Mouse (Mus musculus): Measurements from ENCODE around the gene Phf7.

Gene Phf7

GRCm38 (mm10) chr14:31232404-31233069, 18.6 kb downstream of the Phf7 start:
- no peak for DNase-seq (ENCODE audit: low spot score)

GRCm38 (mm10) chr14:31230442-31230841, 20.7 kb downstream of the Phf7 start:
- DNase-seq (ENCODE audit: low spot score), result no peak

GRCm38 (mm10) chr14:31228234-31228633, 22.9 kb downstream of the Phf7 start:
- DNase-seq (ENCODE audit: low spot score), result no peak

GRCm38 (mm10) chr14:31226978-31227377, 24.1 kb downstream of the Phf7 start:
- DNase-seq (ENCODE audit: low spot score), result peak; percentile 85

GRCm38 (mm10) chr14:31217666-31218065, 33.5 kb downstream of the Phf7 start, which contains the start of gene Sema3g:
Gene Sema3g (plus strand): TSS chr14:31217860.
- DNase-seq (ENCODE audit: low spot score), result peak; percentile 61

GRCm38 (mm10) chr14:31216846-31217245, 34.3 kb downstream of the Phf7 start, which contains the start of gene Nisch:
Gene Nisch (minus strand): TSS chr14:31216946.
- DNase-seq (ENCODE audit: low spot score), result no peak

GRCm38 (mm10) chr14:31215157-31216002, 35.7 kb downstream of the Phf7 start:
- peak; percentile 67 for DNase-seq (ENCODE audit: low spot score)

GRCm38 (mm10) chr14:31214684-31215083, 36.4 kb downstream of the Phf7 start:
- no peak for DNase-seq (ENCODE audit: low spot score)

GRCm38 (mm10) chr14:31213868-31214267, 37.2 kb downstream of the Phf7 start:
- no peak for DNase-seq (ENCODE audit: low spot score)

- DNase-seq (ENCODE audit: low spot score), result no peak
These were observed 38.6 kb downstream of the Phf7 start for GRCm38 (mm10) chr14:31212499-31212898.

GRCm38 (mm10) chr14:31211854-31212253, 39.3 kb downstream of the Phf7 start:
- no peak for DNase-seq (ENCODE audit: low spot score)

- DNase-seq (ENCODE audit: low spot score), result no peak
These were observed 42.0 kb downstream of the Phf7 start for GRCm38 (mm10) chr14:31209133-31209557.

GRCm38 (mm10) chr14:31208084-31208483, 43.0 kb downstream of the Phf7 start, which contains the start of gene Tnnc1:
Gene Tnnc1 (plus strand): TSS chr14:31208312.
- DNase-seq (ENCODE audit: low spot score), result no peak

GRCm38 (mm10) chr14:31207070-31207830, 43.9 kb downstream of the Phf7 start:
- no peak for DNase-seq (ENCODE audit: low spot score)

- DNase-seq (ENCODE audit: low spot score), result peak; percentile 92
These were observed 44.6 kb downstream of the Phf7 start for GRCm38 (mm10) chr14:31206472-31206981.

- peak; percentile 37 for DNase-seq (ENCODE audit: low spot score)
These were observed 45.3 kb downstream of the Phf7 start for GRCm38 (mm10) chr14:31205562-31206467.

GRCm38 (mm10) chr14:31205244-31205561, 45.9 kb downstream of the Phf7 start:
- no peak for DNase-seq (ENCODE audit: low spot score)

GRCm38 (mm10) chr14:31204844-31205243, 46.3 kb downstream of the Phf7 start:
- no peak for DNase-seq (ENCODE audit: low spot score)

GRCm38 (mm10) chr14:31200038-31200437, 51.1 kb downstream of the Phf7 start:
- DNase-seq (ENCODE audit: low spot score), result no peak

GRCm38 (mm10) chr14:31199599-31199998, 51.5 kb downstream of the Phf7 start:
- no peak for DNase-seq (ENCODE audit: low spot score)
